Mouse (Mus musculus) E14TG2a.4 (cell line): ENCODE measurements around the gene Plcl1.

Experiments used
- CTCF ChIP-seq: conservative IDR thresholded peaks from 2 replicates; pipeline ENCODE4 v1.5.1; 2014; ENCODE audit warnings: low read length
- NANOG ChIP-seq: IDR thresholded peaks from 2 replicates; pipeline ENCODE4 v1.6.1; 2014; ENCODE audit warnings: borderline replicate concordance, low read length, mixed read lengths
- POU5F1 ChIP-seq: IDR thresholded peaks from 2 replicates; pipeline ENCODE4 v1.6.1; 2014; ENCODE audit warnings: low read length, borderline replicate concordance

GRCm38 (mm10) chr1:55363044-55363565 is 42.6 kb upstream of the Plcl1 start, which contains the start of gene Boll:
- TF ChIP-seq CTCF (no peak), POU5F1 (no peak), NANOG (no peak)
